Mouse (Mus musculus) common myeloid progenitor, adult 5-6 weeks (primary cell): ENCODE measurements at regions not wholly inside any gene's neighbourhood (a gene's known extent, or its start where the extent isn't known, plus 50 kb on each side); places are given as distances from the start of the nearest gene placed in this dataset.
"Not testable (repeated sequence)": the region's sequence is repeated elsewhere in the genome, so short reads cannot be mapped to it uniquely, and the experiment has no call there.

Source experiments
- ATAC-seq: replicated peaks from 2 replicates; pipeline ENCODE4 v1.8.0; 2016; ENCODE audit warnings: low read depth, mild to moderate bottlenecking, moderate TSS enrichment, inconsistent platforms; ENCODE audit not compliant: poor library complexity, severe bottlenecking

- ATAC-seq, result no peak
Observed at GRCm38 (mm10) chr4:21464456-21464855, 221.3 kb downstream of the Prdm13 start.

DNA sequence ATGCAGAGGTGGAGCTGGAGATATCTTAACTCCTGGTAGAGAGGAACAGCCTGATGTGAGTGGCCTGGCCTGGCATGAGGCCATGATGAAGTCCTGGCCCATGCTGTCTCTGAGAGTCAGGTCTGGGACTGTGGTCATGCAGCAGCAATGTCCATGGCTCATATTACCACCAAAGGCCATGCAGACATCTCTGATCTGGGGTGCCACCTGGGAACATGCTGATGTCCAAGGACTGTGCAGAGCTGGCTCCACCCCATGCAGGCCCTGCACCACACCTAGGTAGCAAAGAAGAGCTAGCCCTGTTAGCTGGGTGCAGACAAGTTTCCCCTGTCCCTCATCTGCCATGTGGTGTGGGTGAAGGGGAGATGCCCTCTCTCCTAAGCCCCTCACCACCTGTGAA lies 244.5 kb downstream of the Prdm13 start:
- ATAC-seq, result no peak

DNA sequence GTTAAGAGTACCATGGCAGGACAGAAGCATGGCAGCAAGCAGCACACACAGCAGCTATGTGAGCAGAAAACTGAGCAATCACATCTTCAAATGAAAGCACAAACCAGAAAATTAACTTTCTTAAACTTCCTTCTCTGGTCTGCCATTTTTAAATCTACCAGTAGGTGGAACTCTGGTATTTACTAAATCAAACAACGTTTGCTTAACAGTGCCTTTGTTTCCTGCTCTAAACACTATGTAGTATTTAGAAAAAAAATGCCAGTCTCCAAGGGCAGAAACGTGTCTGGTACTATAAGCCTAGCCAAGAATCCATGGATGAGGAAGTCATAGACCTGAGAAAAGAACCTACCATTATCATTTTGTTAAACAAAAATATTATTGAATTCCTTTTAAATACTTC lies 249.1 kb downstream of the Prdm13 start:
- no peak for ATAC-seq

DNA sequence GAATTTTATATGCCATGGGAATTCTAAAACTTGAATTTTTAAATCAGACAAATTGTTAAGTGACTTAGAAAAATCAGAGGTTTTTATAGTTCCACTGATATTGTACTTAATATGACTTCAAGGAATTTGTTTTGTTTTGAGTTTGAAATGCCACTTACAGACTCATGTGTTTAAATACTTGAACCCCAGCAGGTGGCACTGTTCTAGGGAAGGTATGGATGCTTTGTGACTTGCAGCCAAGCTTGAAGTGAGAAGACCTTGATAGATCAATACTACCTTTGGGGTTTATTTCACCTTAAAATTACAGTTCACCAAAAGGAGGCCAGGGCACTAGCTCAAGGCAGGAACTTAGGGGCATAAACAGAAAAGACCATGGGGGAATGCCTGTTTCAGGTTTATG lies 277.9 kb downstream of the Prdm13 start:
- no peak for ATAC-seq

GRCm38 (mm10) chr4:21369314-21369713 lies 316.4 kb downstream of the Prdm13 start:
- ATAC-seq, result peak; percentile 54

- peak; percentile 93 for ATAC-seq
Observed at GRCm38 (mm10) chr4:21368234-21369021, 317.3 kb downstream of the Prdm13 start.

GRCm38 (mm10) chr4:21321769-21322168 lies 364.0 kb downstream of the Prdm13 start:
- no peak for ATAC-seq

- not testable (repeated sequence) for ATAC-seq
Observed at GRCm38 (mm10) chr4:21309239-21309638, 376.5 kb downstream of the Prdm13 start.

DNA sequence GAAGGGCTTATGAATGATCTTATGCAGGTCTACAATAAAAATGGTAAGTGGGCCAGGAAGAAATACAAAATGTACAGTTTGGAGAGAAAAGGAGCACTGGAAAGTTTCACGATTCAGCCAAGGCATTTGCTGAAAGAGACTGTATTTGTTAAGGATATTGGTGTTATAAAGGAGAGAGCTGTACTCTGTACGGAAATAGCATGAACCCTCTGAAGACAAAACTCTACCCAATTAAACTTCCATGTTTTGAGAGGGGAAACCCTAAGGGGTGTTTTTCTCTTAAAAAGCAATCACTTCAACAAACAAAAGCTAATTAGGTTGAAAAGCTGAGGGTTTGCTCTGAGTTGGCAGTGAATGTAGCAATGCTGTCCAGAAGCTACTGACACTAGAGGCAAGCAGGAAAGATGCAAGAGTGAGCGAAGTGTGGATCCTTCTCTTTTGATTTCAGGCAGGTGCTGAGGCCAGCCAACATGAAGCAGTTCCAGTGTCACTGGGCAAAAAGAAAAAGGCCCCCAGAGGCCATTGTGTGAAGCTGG lies 378.2 kb downstream of the Prdm13 start:
- ATAC-seq, result no peak

DNA sequence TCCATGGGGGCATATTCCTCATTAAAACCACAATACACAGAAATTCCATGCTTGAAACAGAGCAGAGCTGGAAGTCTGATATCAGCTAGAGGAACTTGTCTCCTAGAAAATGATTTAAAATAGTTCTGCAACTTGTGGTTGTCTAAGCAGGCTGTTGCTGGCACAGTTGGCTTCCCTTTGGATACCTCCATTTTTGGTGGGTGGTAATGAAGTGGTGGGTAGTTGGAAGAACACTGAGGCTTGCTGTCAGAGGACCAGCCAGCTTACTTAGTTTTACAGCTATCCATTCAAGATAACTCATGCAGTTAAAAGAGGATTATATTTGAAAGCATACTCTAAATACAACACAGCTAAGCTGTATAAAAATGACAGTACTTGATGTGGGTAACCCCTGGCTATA lies 385.6 kb downstream of the Prdm13 start:
- ATAC-seq, result no peak

DNA sequence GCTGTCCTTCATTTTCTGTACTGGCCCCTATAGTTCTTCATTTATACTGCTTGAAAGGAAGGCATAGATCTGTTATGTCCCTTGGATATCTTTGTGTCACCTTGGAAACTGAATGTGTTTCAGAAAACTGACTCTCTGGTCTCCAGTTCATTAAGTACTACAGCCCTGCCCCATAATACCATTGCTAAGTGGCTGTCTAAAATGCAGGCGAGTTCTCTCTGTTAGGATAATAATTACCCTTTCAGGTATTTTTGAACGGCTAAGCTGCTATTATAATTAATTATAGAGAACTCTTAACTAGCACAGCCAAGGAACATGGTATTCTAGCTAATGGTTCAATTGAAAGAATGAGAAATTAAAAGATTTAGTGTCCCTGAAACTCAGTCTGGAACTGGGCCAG lies 418.5 kb downstream of the Prdm13 start:
- ATAC-seq, result no peak

DNA sequence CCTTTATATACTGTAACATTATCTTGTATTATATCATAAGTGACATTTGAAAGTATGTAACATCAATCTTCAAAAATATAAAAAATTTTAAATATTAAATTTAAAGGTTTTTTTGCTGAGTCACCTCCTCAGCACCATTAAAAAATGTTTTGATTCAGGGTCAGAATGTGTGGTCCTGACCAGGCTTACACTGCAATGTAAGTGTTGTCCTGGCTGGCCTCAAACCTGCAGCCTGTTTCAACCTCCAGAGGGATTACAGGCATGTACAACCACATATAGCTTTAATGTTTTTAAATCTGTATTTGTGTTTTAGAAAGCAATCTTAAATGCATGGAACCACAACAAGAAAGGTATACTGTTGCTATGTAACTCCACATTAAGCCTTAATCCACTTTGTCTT lies 418.9 kb downstream of the Prdm13 start:
- no peak for ATAC-seq

GRCm38 (mm10) chr4:21250396-21250795 lies 435.4 kb downstream of the Prdm13 start:
- ATAC-seq, result no peak

DNA sequence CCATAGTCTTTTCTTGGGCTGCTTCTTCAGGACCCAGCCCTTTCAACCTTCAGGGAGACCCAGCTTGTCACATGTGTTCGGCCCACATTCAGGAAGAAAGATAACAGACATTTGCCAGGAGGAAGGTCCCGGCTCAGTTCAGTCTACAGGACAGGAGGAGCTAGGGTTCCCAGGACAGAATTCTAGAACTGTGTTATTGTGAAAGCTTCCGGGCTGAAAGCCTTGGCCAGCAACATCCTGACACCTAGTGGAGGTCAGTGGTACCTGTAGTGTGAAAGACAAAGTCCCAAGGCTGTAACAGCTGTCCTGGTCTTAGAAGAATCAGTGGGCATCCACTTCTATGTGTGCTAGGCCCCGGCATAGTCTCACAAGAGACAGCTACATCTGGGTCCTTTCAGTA lies 463.1 kb downstream of the Prdm13 start:
- ATAC-seq, result peak; percentile 92

- ATAC-seq, result no peak
Observed at GRCm38 (mm10) chr4:21207617-21208016, 478.1 kb downstream of the Prdm13 start.

- no peak for ATAC-seq
Observed at GRCm38 (mm10) chr4:21195620-21196019, 490.1 kb downstream of the Prdm13 start.

GRCm38 (mm10) chr4:21173789-21174188 lies 512.0 kb downstream of the Prdm13 start:
- ATAC-seq, result no peak

DNA sequence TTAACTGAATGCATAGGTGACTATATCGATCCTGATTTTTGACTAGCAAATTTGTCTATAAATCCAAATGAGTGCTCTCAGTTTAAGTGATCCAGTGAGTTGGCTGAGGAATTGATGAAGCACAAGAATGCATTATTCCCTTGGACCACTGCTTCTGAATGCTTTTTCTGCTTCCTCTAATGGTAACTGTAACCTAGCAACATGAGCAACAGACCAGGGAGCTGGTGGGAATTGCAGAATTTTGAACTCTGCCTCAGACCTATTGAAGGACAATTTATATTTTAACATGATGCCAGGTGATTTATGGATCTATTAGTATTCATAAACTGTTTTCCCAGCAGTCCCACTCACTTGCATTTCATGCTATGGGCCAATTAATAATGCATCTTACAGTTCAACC lies 512.7 kb downstream of the Prdm13 start:
- no peak for ATAC-seq

DNA sequence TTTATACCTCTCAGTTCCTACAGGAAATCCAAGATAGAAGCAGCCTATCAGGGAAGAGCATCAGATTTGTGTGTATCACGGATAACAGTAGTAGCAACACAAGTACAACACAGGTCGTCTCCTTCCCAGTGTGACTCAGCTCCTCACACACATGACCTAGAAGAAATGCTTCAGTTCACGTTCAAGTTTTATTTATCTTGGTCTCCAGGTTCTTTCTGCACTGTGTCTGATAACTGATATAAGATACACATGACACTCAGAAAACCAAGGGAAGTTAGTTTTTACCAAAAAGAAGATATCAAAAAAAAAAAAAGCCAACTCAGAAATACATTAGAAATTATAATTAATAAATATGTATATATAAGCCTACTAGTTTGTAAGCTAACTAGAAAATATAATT lies 515.0 kb downstream of the Prdm13 start:
- ATAC-seq, result no peak

DNA sequence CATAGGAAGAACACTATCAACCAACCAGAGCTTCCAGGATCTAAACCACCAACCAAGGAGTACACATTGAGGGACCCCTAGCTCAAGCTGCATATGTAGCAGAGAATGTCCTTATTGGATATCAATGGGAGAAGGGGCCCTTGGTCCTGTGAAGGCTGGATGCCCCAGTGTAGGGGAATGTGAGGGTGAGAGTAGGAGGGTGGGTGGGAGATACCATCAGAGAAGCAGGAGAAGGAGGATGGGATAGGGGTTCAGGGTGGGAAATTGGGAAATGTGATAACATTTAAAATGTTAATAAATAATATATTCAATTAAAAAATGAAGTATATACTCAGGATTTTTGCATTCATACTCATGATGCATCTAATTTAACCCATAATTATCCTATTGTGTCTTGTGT lies 523.6 kb downstream of the Prdm13 start:
- no peak for ATAC-seq

GRCm38 (mm10) chr4:21125892-21126291 lies 559.9 kb downstream of the Prdm13 start:
- no peak for ATAC-seq

DNA sequence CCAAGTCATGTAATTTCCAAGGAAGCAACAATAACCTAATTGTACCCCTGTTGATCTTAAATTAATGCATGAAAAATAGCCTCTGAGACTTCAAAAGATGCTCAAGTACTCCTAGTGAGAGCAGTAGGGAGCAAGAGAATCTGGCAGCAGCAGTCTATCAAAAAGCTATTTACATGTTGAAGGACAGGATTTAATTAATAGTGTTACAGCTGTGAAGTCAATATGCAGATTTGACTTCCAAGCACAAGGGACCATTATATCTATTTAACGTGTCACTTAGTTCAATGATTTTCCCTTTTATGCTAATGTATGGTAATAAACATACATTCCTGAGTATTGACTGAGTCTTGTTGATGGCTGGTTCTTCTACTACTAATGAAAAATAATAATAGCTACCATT lies 590.0 kb downstream of the Prdm13 start:
- ATAC-seq, result no peak
